Mouse (Mus musculus) hindbrain, embryonic 14.5 days (tissue): ENCODE measurements around the gene Fbl. TPM values are rescaled to one million over a fixed set of nuclear protein-coding genes. Genes with fewer than 3 reads are reported as not detected.
"Not testable (repeated sequence)": the region's sequence is repeated elsewhere in the genome, so short reads cannot be mapped to it uniquely, and the experiment has no call there.

Experiments used
- ATAC-seq: fragments of 200-750 bp; cut with Nextera tagmentation; 2 replicates; pipeline ENCODE4 v1.8.0; 2017; ENCODE audit warnings: moderate number of reproducible peaks, mild to moderate bottlenecking, moderate TSS enrichment, moderate library complexity; ENCODE audit not compliant: low FRiP score
- DNase-seq: peaks from one replicate; pipeline ENCODE4 v3.0.0-alpha.2; 2015; ENCODE audit warnings: low spot score
- H3K27ac ChIP-seq: fragments of 300-500 bp; sonication (generic); 2 replicates; pipeline ENCODE4 v1.5.1; 2014; ENCODE audit warnings: mild to moderate bottlenecking, moderate library complexity
- H3K27me3 ChIP-seq: fragments of 300-500 bp; sonication (generic); 2 replicates; pipeline ENCODE4 v1.6.1; 2014; ENCODE audit warnings: mild to moderate bottlenecking, low read length, mixed read lengths; ENCODE audit not compliant: control insufficient read depth, insufficient read depth
- H3K36me3 ChIP-seq: fragments of 300-500 bp; sonication (generic); replicated peaks from 2 replicates; pipeline ENCODE4 v1.6.1; 2014; ENCODE audit not compliant: control insufficient read depth, insufficient read depth
- H3K4me1 ChIP-seq: fragments of 300-500 bp; sonication (generic); replicated peaks from 2 replicates; pipeline ENCODE4 v1.6.1; 2014; ENCODE audit warnings: antibody characterized with exemption, low read length, mixed read lengths; ENCODE audit not compliant: control insufficient read depth, insufficient read depth
- H3K4me2 ChIP-seq: fragments of 300-500 bp; sonication (generic); replicated peaks from 2 replicates; pipeline ENCODE4 v1.6.1; 2014; ENCODE audit warnings: mild to moderate bottlenecking, moderate library complexity
- H3K4me3 ChIP-seq: fragments of 300-500 bp; sonication (generic); replicated peaks from 2 replicates; pipeline ENCODE4 v1.5.1; 2014; ENCODE audit warnings: mild to moderate bottlenecking, low read length
- H3K9ac ChIP-seq: fragments of 300-500 bp; sonication (generic); 2 replicates; pipeline ENCODE4 v1.6.1; 2014
- H3K9me3 ChIP-seq: fragments of 300-500 bp; sonication (generic); 2 replicates; pipeline ENCODE4 v1.6.1; 2016; ENCODE audit warnings: low read length; ENCODE audit not compliant: control insufficient read depth
- WGBS: fragments of 180-500 bp; shearing (Covaris S2); extraction: QIAGEN DNeasy Blood & Tissue Kit; methylation state at CpG from one replicate; pipeline ENCODE4 v1.1.7; 2014; 5-methylcytosine and 5-hydroxymethylcytosine counted together
- polyA plus RNA-seq: library from polyadenylated mRNA; unstranded; fragments of >200 nt; fragmentation: Nextera tagmentation; extraction: Ambion mirVana; gene quantifications from 2 replicates; pipeline ENCODE4 v1.2.1, GENCODE M21; 2014

The Fbl gene
- polyA plus RNA-seq = 23.1 and 28.2 TPM in 2 replicates

DNA sequence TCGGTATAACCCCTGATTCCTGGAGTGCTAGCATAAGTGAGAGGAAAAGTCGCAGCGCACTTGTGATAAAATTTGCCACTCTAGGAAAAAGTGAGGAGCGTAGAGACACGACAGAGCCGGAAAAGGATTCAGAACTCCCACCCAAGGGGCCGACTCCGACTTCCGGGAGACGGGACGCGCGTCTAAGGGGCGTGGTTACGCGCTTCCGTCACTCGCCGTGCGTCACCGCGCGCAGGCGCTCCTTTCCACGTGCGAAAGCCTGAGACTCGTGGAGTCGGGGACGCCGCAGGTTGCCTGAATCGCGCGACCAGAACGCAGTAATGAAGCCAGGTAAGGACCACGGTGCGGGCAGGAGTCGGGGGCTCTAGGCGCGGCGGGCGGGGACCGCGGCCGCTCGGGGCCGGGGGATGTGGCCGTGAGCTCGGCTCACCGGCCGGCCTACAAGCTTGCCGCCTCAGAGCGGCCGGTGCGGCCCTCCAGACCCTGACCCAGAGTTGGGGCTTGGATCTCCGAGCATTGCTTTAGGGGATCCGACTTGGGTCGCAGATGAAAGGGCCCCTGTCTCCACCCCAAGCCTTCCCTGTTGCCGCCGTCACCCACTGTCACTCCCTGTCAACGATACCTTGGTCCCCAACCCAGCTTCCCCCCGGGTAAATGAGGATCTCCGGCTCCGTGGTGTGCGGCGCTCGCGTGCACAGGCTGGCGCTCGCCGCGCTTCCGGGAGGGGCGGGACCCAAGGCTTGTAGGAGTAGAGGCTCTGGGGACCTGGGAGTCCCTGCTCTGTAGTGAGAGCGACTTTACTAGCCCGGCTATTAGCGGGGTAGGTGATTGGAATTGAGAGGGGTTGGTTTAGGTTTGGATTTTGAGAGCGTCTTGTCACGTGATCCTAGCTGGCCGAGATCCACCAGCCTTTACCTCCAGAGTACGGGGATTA is at the start of gene Fbl:
Gene Fbl (plus strand): TSS at position 222 of the 934 bp plus-strand sequence.
- WGBS = under 1% methylated on average over 79 of the region's 80 CpGs
- DNase-seq (peak; percentile 97), ATAC-seq (peak; percentile 91)
- Histone ChIP-seq H3K4me2 (peak within 1 kb of the TSS; percentile 84), H3K9ac (peak within 1 kb of the TSS; percentile 66), H3K4me3 (peak within 1 kb of the TSS; percentile 77), H3K36me3 (no peaks in the 10 kb centered on the region), H3K4me1 (peaks cover 25% of the 10 kb centered on the region), H3K27ac (peak within 1 kb of the TSS; percentile 88), H3K9me3 (no peaks in the 10 kb centered on the region), H3K27me3 (no peaks in the 10 kb centered on the region)

DNA sequence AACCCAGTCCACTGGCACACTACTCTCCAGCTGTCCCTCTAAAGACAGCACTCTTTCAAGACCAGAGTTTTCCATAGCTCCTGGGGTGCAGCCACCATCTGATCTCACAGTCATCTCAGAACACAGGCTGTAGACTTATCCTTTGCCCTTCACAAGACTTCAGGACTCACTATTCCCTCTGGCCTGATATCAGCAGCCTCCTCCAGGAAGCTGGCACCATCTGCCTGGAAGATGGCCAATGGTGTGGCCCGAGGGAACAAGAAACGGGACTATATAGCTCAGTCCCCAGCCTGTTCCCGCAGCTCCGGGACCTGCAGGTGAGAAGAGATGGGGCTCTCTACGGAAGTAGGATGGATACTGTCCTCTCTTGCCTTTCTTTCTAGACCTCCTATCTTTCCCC is 40.3 kb upstream of the Fbl start, which contains the start of gene 9530053A07Rik:
Gene 9530053A07Rik (plus strand): TSS at position 301 of the 400 bp plus-strand sequence.
- Histone ChIP-seq H3K27ac (no peak within 1 kb of the TSS), H3K4me3 (no peak within 1 kb of the TSS), H3K4me1 (no peaks in the 10 kb centered on the region), H3K9me3 (no peaks in the 10 kb centered on the region), H3K4me2 (no peak within 1 kb of the TSS), H3K27me3 (no peaks in the 10 kb centered on the region), H3K9ac (no peak within 1 kb of the TSS), H3K36me3 (no peaks in the 10 kb centered on the region)
- 85% methylated on average over 5 of the region's 5 CpGs for WGBS
- DNase-seq (no peak), ATAC-seq (no peak)

DNA sequence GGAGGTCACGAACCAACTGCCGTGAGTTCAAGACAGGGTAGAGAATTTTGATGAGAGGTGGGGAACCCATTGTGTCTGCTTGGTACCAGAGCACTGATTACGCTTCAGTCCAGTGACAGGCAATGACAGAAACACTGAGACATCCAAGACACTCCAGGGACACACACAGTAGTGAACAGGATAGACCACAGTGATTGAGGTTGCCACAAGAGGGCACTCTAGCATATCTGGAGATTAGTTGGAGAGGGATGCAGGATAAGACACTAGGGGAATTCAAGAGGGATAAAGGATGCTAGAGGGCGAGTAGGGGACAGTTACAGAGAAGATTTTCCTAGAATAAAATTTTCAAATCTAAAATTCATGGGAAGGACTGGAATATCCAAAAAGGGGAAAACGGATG is 31.9 kb upstream of the Fbl start:
- DNase-seq (peak; percentile 66), ATAC-seq (no peak)
- Histone ChIP-seq H3K4me1 (no peaks in the 10 kb centered on the region), H3K36me3 (no peaks in the 10 kb centered on the region), H3K27me3 (no peaks in the 10 kb centered on the region), H3K4me3 (no peak overlapping the region), H3K9me3 (no peaks in the 10 kb centered on the region), H3K27ac (no peak overlapping the region), H3K4me2 (no peak overlapping the region), H3K9ac (no peak overlapping the region)
- 52% methylated on average over 5 of the region's 5 CpGs for WGBS

DNA sequence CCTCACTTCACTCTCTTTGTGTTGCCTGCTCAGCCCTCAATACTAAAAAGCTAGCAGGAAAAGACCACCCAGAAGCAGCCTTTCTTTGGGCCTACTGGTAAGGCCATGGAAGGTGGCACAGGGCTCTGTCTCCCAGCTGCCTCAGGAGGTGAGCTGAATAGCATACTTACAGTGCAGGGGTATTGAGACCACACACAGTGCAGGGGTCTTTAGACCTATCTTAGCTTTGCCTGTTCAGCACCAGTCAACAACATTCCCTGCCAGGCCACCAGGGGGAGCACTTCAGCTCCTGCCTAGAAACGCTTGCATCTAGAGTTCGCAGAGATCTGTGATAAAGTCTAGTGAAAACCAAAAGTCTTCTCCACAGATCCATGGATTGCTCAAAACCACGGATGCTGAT is 21.2 kb upstream of the Fbl start:
- Histone ChIP-seq H3K9ac (no peak overlapping the region), H3K4me3 (no peak overlapping the region), H3K27ac (no peak overlapping the region), H3K9me3 (no peaks in the 10 kb centered on the region), H3K4me1 (no peaks in the 10 kb centered on the region), H3K27me3 (no peaks in the 10 kb centered on the region), H3K4me2 (no peak overlapping the region), H3K36me3 (no peaks in the 10 kb centered on the region)
- WGBS = 14% methylated on average over 3 of the region's 3 CpGs
- ATAC-seq = peak; percentile 70; the same call in 1 of the 2 replicates
- peak; percentile 68 for DNase-seq

DNA sequence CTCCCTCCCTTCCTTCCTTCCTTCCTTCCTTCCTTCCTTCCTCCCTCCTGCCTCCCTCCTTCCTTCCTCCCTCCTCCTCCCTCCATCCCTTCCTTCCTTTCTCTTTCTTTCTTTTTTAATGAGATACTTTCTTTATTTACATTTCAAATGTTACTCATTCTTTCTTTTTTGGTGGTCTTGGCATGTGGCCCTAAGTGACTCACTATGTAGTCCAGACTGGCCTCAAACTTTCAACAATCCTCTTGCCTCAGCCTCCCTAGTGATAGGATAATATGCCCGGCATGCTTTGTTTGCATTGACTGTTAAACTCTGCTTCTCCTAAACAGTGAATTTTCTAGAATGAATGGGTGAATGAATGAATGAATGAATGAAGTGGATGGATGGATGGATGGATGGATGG is 19.7 kb upstream of the Fbl start:
- Histone ChIP-seq H3K4me2 (no peak overlapping the region), H3K27me3 (no peaks in the 10 kb centered on the region), H3K9ac (no peak overlapping the region), H3K9me3 (no peaks in the 10 kb centered on the region), H3K27ac (no peak overlapping the region), H3K4me1 (no peaks in the 10 kb centered on the region), H3K36me3 (no peaks in the 10 kb centered on the region), H3K4me3 (no peak overlapping the region)
- DNase-seq (no peak), ATAC-seq (no peak)
- WGBS = 98% methylated on average over 1 of the region's 1 CpGs

DNA sequence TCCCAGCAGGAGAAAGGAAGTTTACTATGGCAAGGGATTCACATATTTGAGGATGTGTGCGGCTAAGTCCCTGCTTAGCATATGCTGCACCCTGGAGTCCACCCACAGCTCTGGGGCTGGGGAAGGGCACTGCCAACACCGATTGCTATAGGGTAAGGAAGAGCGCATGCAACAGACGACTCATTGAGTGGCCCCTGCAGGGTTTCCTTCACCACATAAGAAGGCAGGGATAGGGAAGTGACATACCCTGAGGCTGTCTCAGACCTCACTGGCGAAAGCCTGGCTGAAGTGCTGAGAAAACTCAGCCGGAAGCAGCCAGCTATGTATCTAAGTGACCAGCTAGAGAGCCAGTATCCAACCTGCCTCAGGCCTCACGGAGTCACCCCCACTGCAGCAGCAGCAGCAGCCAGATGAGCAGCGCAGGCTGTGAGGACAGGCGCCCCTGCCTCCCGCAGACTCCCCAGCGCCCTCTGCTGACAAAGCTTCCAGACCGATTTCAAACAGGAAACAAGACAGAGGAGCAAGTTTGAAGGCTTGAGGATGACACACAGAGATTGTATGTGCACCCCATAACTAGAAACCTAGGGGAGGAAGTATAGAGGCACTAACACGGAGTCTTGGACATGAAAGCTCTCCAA is 17.8 kb upstream of the Fbl start:
- Histone ChIP-seq H3K27ac (no peak overlapping the region), H3K36me3 (no peaks in the 10 kb centered on the region), H3K4me3 (no peak overlapping the region), H3K9me3 (no peaks in the 10 kb centered on the region), H3K4me2 (no peak overlapping the region), H3K4me1 (no peaks in the 10 kb centered on the region), H3K9ac (no peak overlapping the region), H3K27me3 (no peaks in the 10 kb centered on the region)
- ATAC-seq (no peak), DNase-seq (peak; percentile 37)
- WGBS = 19% methylated on average over 13 of the region's 13 CpGs

DNA sequence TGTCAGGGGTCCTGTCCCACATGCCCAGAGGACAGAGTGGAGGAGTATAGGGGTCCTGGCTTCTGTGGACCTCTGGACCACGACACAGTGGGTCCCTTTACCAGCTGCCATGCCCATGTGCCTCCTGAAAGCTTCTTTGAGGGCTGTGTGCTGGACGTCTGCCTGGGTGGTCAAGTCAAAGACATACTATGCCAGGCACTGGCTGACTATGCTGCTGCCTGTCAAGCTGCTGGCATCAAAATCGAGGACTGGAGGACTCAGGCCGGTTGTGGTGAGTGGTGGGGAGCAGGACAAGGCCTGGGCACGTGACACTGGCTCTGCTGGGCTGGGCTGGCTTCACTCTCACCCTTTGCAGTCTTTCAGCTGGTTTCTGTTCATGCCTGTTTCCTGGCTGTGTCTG is 15.9 kb upstream of the Fbl start:
- not testable (repeated sequence) for H3K4me3 ChIP-seq, H3K36me3 ChIP-seq, H3K9me3 ChIP-seq, H3K4me2 ChIP-seq, DNase-seq, H3K4me1 ChIP-seq, H3K27me3 ChIP-seq, H3K27ac ChIP-seq, ATAC-seq, H3K9ac ChIP-seq
- 44% methylated on average over 5 of the region's 5 CpGs for WGBS

DNA sequence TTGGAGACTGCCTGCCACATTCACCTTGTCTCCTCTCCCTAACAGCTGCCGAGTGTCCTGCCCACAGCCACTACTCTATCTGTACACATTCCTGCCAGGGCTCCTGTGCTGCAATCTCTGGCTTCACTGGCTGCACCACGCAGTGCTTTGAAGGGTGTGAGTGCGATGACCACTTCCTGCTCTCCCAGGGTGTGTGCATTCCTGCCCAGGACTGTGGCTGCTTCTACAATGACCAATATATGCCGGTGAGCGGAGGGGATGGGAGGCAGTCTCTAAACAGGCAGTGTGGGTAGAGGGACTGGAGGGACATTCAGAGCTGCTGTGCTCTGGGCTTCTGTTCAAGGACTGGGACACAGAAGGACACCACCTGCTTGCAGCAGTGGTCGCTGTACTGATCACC is 10.2 kb upstream of the Fbl start:
- WGBS = 69% methylated on average over 6 of the region's 6 CpGs
- H3K9ac ChIP-seq = no peak overlapping the region
- DNase-seq (no peak), ATAC-seq (no peak)
- H3K36me3 ChIP-seq = no peaks in the 10 kb centered on the region
- H3K4me1 ChIP-seq = no peaks in the 10 kb centered on the region
- no peak overlapping the region for H3K27ac ChIP-seq
- no peaks in the 10 kb centered on the region for H3K9me3 ChIP-seq
- H3K4me2 ChIP-seq = no peak overlapping the region
- no peaks in the 10 kb centered on the region for H3K27me3 ChIP-seq
- no peak overlapping the region for H3K4me3 ChIP-seq

DNA sequence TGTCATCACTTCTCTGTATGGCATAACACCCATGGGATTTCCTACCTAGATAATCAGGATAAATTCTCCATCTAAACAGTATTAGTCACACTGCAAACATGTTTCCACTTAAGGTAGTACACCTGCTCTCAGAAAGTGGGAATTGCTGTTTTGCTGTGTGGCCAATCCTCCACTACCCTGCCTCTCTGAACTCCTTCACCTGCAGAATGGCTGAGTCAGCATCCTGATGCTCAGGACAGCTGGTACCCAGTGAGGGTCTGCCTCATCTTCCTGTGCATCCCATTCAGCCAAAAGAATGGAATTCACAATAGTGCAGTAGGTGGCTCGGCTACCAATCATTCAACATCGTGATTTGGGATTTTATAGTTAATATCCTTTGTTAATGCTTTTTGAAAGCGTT is 9.6 kb upstream of the Fbl start:
- WGBS = 77% methylated on average over 3 of the region's 3 CpGs
- Histone ChIP-seq H3K9me3 (no peaks in the 10 kb centered on the region), H3K36me3 (no peaks in the 10 kb centered on the region), H3K4me1 (no peaks in the 10 kb centered on the region), H3K4me3 (no peak overlapping the region), H3K9ac (no peak overlapping the region), H3K4me2 (no peak overlapping the region), H3K27me3 (no peaks in the 10 kb centered on the region), H3K27ac (no peak overlapping the region)
- no peak for DNase-seq
- ATAC-seq = no peak
